ENCODE assay signal across 9 mouse cellular contexts in genomic region chr5:125066479-125067471, GRCm38 (mm10).
DNase-seq lines count a peak whose midpoint lies in the region; ATAC-seq and TF ChIP-seq lines count a peak whose summit lies in the region.
"Had no signal": no experiment of that assay in that cellular context is flagged by ENCODE, and none has a peak within 500 bp of the region (broad histone marks: within the 10 kb centered on the region; RNA-seq: fewer than 3 reads in every experiment).

No protein-coding gene starts in this region.

- ATAC-seq in midbrain, embryonic 14.5 days (ENCODE audit: low FRiP score, low TSS enrichment), result 0 out of 2 replicates have a peak, but pooled peaks have one; percentile 7
- ATAC-seq in midbrain, embryonic 16.5 days, result no peak
- no peak for ATAC-seq in liver, embryonic 14.5 days (ENCODE audit: insufficient read depth)

- peaks cover 10% of the 10 kb centered on the region; the same call in 1 of the 2 replicates for H3K4me1 ChIP-seq in midbrain, embryonic 14.5 days (ENCODE audit: control insufficient read depth, insufficient read depth, low read length)
- H3K4me1 ChIP-seq in midbrain, embryonic 16.5 days (ENCODE audit: control insufficient read depth, insufficient read depth, low read length), result peaks cover 19% of the 10 kb centered on the region
- no peaks in the 10 kb centered on the region; a peak in 1 of 4 replicates for H3K4me1 ChIP-seq in liver, embryonic 14.5 days (replicated peaks; ENCODE audit: control insufficient read depth in 2 of 2, insufficient read depth in 2 of 2, low read length in 1 of 2)

- no peak for TF ChIP-seq EP300 in liver, embryonic 14.5 days (IDR thresholded peaks at IDR 0.05; ENCODE audit: low read depth)

- TF ChIP-seq CTCF in liver, embryonic 14.5 days (IDR thresholded peaks at IDR 0.05; ENCODE audit: low read depth), result peak; percentile 99

- H3K9ac ChIP-seq in midbrain, embryonic 14.5 days (replicated peaks; ENCODE audit: low read length), result no peak overlapping the region
- H3K9ac ChIP-seq in midbrain, embryonic 16.5 days (ENCODE audit: low read depth, low read length), result no peak overlapping the region
- H3K9ac ChIP-seq in liver, embryonic 14.5 days (replicated peaks), result no peak overlapping the region
- H3K9ac ChIP-seq: stomach, embryonic 15.5 days had no signal

- H3K9me3 ChIP-seq in midbrain, embryonic 14.5 days (ENCODE audit: control insufficient read depth, low read length), result no peaks in the 10 kb centered on the region
- no peaks in the 10 kb centered on the region for H3K9me3 ChIP-seq in midbrain, embryonic 16.5 days (replicated peaks; ENCODE audit: control insufficient read depth, low read length, poor library complexity, severe bottlenecking)
- no peaks in the 10 kb centered on the region for H3K9me3 ChIP-seq in liver, embryonic 14.5 days (ENCODE audit: control insufficient read depth, low read length)
- H3K9me3 ChIP-seq: stomach, embryonic 15.5 days had no signal

- H3K4me2 ChIP-seq in midbrain, embryonic 14.5 days (ENCODE audit: low read length), result no peak overlapping the region
- no peak overlapping the region for H3K4me2 ChIP-seq in midbrain, embryonic 16.5 days (ENCODE audit: low read length)
- no peak overlapping the region for H3K4me2 ChIP-seq in liver, embryonic 14.5 days (ENCODE audit: low read depth)
- H3K4me2 ChIP-seq: stomach, embryonic 15.5 days had no signal

- no peak overlapping the region for H3K4me3 ChIP-seq in midbrain, embryonic 14.5 days (replicated peaks; ENCODE audit: low read depth, low read length)
- H3K4me3 ChIP-seq in midbrain, embryonic 16.5 days (ENCODE audit: low read depth, low read length), result no peak overlapping the region
- H3K4me3 ChIP-seq in liver, embryonic 14.5 days (ENCODE audit: insufficient read depth in 1 of 2, low read depth in 2 of 2, low read length in 2 of 2), result no peak overlapping the region
- H3K4me3 ChIP-seq: stomach, embryonic 15.5 days had no signal

- WGBS in midbrain, embryonic 14.5 days, result 94% methylated on average over 13 of the region's 13 CpGs
- 94% methylated on average over 13 of the region's 13 CpGs for WGBS in midbrain, embryonic 16.5 days
- WGBS in liver, embryonic 14.5 days (ENCODE audit: insufficient replicate concordance), result 81% methylated on average over 13 of the region's 13 CpGs

- DNase-seq in midbrain, embryonic 14.5 days, result peak; percentile 74
- DNase-seq in c-Kit-positive CD71-positive TER-119-negative erythroid progenitor cells, embryonic 14.5 days (ENCODE audit: low read depth), result peak; percentile 52
- DNase-seq in frontal cortex, postnatal 25 days (ENCODE audit: low spot score in 2 of 2), result peak; percentile 80 to 88
- peak; percentile 83 for DNase-seq in kidney, postnatal 14 days
- DNase-seq in liver, embryonic 14.5 days (ENCODE audit: low read depth in 3 of 3, low spot score in 3 of 3), result peak in 2 of 3 experiments; percentile 37
- DNase-seq in retina, postnatal 1 day, result peak; percentile 73
- peak; percentile 74 to 82 for DNase-seq in thymus, postnatal 36 days

- H3K27ac ChIP-seq in midbrain, embryonic 14.5 days (replicated peaks; ENCODE audit: low read depth, low read length), result no peak overlapping the region
- no peak overlapping the region for H3K27ac ChIP-seq in midbrain, embryonic 16.5 days (ENCODE audit: low read length)
- no peak overlapping the region for H3K27ac ChIP-seq in liver, embryonic 14.5 days

- no peaks in the 10 kb centered on the region for H3K27me3 ChIP-seq in midbrain, embryonic 14.5 days (ENCODE audit: control insufficient read depth, insufficient read depth, low read length)
- no peaks in the 10 kb centered on the region for H3K27me3 ChIP-seq in midbrain, embryonic 16.5 days (ENCODE audit: control insufficient read depth, insufficient read depth, low read depth, low read length)
- H3K27me3 ChIP-seq in liver, embryonic 14.5 days (ENCODE audit: control insufficient read depth, insufficient read depth, low read length), result no peaks in the 10 kb centered on the region
- H3K27me3 ChIP-seq: stomach, embryonic 15.5 days had no signal

- peaks cover 46% of the 10 kb centered on the region for H3K36me3 ChIP-seq in midbrain, embryonic 14.5 days (ENCODE audit: control insufficient read depth, insufficient read depth, low read length)
- H3K36me3 ChIP-seq in midbrain, embryonic 16.5 days (ENCODE audit: control insufficient read depth, insufficient read depth, low read length), result peaks cover 5% of the 10 kb centered on the region; the same call in 1 of the 2 replicates
- no peaks in the 10 kb centered on the region; the same call in 1 of the 2 replicates for H3K36me3 ChIP-seq in liver, embryonic 14.5 days (replicated peaks; ENCODE audit: control insufficient read depth, insufficient read depth, low read depth)
